Mouse (Mus musculus): ENCODE measurements around the gene Cidec.

DNA sequence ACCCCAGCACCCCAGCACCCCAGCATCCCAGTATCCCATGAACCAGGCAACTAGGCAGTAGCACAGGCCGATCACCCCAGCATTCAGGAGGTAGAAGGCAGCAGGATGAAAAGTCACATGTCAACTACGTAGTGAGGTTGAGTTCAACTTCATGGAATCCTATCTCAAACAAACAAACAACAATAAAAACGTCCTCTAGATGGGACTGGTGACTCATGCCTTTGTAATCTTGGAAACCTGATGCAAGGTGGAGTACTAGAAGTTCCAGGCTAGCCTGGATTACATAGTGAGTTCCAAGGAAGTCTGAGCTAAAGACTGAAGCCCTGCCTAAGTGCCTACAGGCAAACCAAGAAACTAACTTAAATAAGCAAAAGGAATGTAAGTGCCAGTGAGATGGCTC is 4.7 kb downstream of the Cidec start:
- no peak for TF ChIP-seq GATA1 (IDR thresholded peaks at IDR 0.05; ENCODE audit: borderline replicate concordance, low read length)
- TF ChIP-seq FLI1 (IDR thresholded peaks at IDR 0.05; ENCODE audit: low read length) = no peak

All from megakaryocyte, embryonic 14.5 days (primary cell).